In the genomic region with DNA sequence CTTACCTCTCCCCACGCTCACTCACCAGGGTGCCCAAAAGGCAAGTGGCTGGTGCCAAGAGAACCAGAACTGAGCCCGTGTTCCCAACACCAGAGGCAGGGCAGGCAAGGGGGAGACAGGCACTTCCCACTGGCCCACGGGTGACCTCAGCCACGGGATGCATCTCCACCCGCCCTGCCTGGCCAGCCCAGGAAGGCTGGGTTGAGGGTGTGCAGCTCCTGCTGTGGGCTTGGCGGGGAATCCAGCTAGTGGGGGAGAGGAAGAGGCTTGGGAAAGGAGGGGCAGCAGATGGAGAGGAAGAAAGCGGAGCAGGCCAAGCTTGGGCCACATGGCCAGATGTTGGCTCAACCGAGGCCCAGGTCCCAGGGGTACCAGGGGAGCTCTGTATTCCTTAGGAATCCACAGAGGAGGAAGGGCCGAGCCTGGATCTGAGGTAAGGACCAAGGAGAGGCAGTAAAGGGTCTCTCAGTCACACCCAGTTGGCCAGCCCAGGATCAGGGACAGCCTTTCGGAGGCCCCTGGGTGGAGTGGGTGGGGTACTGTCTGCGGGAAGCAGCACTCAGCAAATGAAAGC, we compare ENCODE assay signal across 8 mouse cellular contexts.
A peak's percentile ranks its signal among the peaks of the same experiment; 100 is the strongest.
DNase-seq lines count a peak whose midpoint lies in the region; ATAC-seq and TF ChIP-seq lines count a peak whose summit lies in the region.

No protein-coding gene starts in this region.

- H3K4me2 ChIP-seq in hindbrain, embryonic 14.5 days (replicated peaks) = no peak overlapping the region
- no peak overlapping the region for H3K4me2 ChIP-seq in lung, postnatal 0 days (replicated peaks; ENCODE audit: low read depth, low read length)

- TF ChIP-seq EP300 in lung, postnatal 0 days (IDR thresholded peaks at IDR 0.05) = no peak

- H3K9ac ChIP-seq in hindbrain, embryonic 14.5 days = no peak overlapping the region
- H3K9ac ChIP-seq in lung, postnatal 0 days (replicated peaks; ENCODE audit: low read depth) = no peak overlapping the region

- no peak overlapping the region for H3K4me3 ChIP-seq in hindbrain, embryonic 14.5 days (replicated peaks; ENCODE audit: low read length)
- H3K4me3 ChIP-seq in lung, postnatal 0 days (ENCODE audit: low read depth, low read length) = no peak overlapping the region

- no peaks in the 10 kb centered on the region for H3K9me3 ChIP-seq in hindbrain, embryonic 14.5 days (ENCODE audit: control insufficient read depth, low read length)
- no peaks in the 10 kb centered on the region for H3K9me3 ChIP-seq in lung, postnatal 0 days (ENCODE audit: low read length)

- H3K4me1 ChIP-seq in hindbrain, embryonic 14.5 days (replicated peaks; ENCODE audit: control insufficient read depth, insufficient read depth, low read length) = peaks cover 36% of the 10 kb centered on the region
- no peaks in the 10 kb centered on the region for H3K4me1 ChIP-seq in lung, postnatal 0 days (ENCODE audit: insufficient read depth, low read depth, low read length)

- no peak overlapping the region for H3K27ac ChIP-seq in hindbrain, embryonic 14.5 days
- no peak overlapping the region for H3K27ac ChIP-seq in lung, postnatal 0 days (ENCODE audit: low read length)

- ATAC-seq in hindbrain, embryonic 14.5 days (ENCODE audit: low FRiP score) = 0 out of 2 replicates have a peak, but pooled peaks have one; percentile 42
- ATAC-seq in lung, postnatal 0 days = peak; percentile 55

- intact Hi-C loops in gastrocnemius, postnatal 14 days (cut with DNase I; ENCODE audit: low total_unique reads) = no loop called here

- DNase-seq in retina, embryonic 14.5 days (ENCODE audit: low spot score) = peak; percentile 42
- DNase-seq in retina, postnatal 1 day = no peak
- peak; percentile 80 for DNase-seq in gastrocnemius, postnatal 14 days
- no peak for DNase-seq in hindbrain, embryonic 14.5 days (ENCODE audit: low spot score)
- DNase-seq in lung, postnatal 0 days (ENCODE audit: low spot score) = peak; percentile 19
- no peak for DNase-seq in frontal cortex, postnatal 14 days (ENCODE audit: low spot score in 2 of 2)
- no peak for DNase-seq in cerebellum, postnatal 25 days
- no peak for DNase-seq in layer of hippocampus, adult 9-11 months

- no peaks in the 10 kb centered on the region for H3K27me3 ChIP-seq in hindbrain, embryonic 14.5 days (ENCODE audit: control insufficient read depth, insufficient read depth, low read length)
- no peaks in the 10 kb centered on the region for H3K27me3 ChIP-seq in lung, postnatal 0 days (replicated peaks; ENCODE audit: insufficient read depth, low read length)

- TF ChIP-seq CTCF in lung, postnatal 0 days (IDR thresholded peaks at IDR 0.05) = no peak

- 54% methylated on average over 11 of the region's 11 CpGs for whole genome bisulfite sequencing in hindbrain, embryonic 14.5 days
- 38% methylated on average over 11 of the region's 11 CpGs for WGBS in lung, postnatal 0 days

- no peaks in the 10 kb centered on the region for H3K36me3 ChIP-seq in hindbrain, embryonic 14.5 days (replicated peaks; ENCODE audit: control insufficient read depth, insufficient read depth)
- H3K36me3 ChIP-seq in lung, postnatal 0 days (ENCODE audit: insufficient read depth, low read length) = no peaks in the 10 kb centered on the region

Comparison
In these comparisons a context has a peak if more than half of its experiments do, and no peak if none do; other contexts are left out.
1. DNase-seq: peak in retina, embryonic 14.5 days (single experiment), gastrocnemius, postnatal 14 days (single experiment) and lung, postnatal 0 days (single experiment); none in retina, postnatal 1 day (single experiment), hindbrain, embryonic 14.5 days (single experiment), frontal cortex, postnatal 14 days (0 of 2), cerebellum, postnatal 25 days (0 of 2) and layer of hippocampus, adult 9-11 months (single experiment).